Mouse (Mus musculus) neural tube, embryonic 13.5 days (tissue): ENCODE data around the gene Nfatc2. TPM values are rescaled to one million over a fixed set of nuclear protein-coding genes. Genes with fewer than 3 reads are reported as not detected.
A peak's percentile ranks its signal among the peaks of the same experiment; 100 is the strongest.

Source experiments
- ATAC-seq: fragments of 200-750 bp; cut with Nextera tagmentation; 2 replicates; pipeline ENCODE4 v1.8.0; 2017; ENCODE audit warnings: low read depth, mild to moderate bottlenecking, moderate TSS enrichment, moderate library complexity
- H3K27ac ChIP-seq: fragments of 300-500 bp; sonication (generic); replicated peaks from 2 replicates; pipeline ENCODE4 v1.5.1; 2015; ENCODE audit warnings: moderate library complexity, mild to moderate bottlenecking, inconsistent platforms
- H3K27me3 ChIP-seq: fragments of 300-500 bp; sonication (generic); 2 replicates; pipeline ENCODE4 v1.6.1; 2015; ENCODE audit warnings: mild to moderate bottlenecking, inconsistent platforms
- H3K36me3 ChIP-seq: fragments of 300-500 bp; sonication (generic); 2 replicates; pipeline ENCODE4 v1.6.1; 2015; ENCODE audit warnings: mild to moderate bottlenecking, inconsistent platforms
- H3K4me1 ChIP-seq: fragments of 300-500 bp; sonication (generic); replicated peaks from 2 replicates; pipeline ENCODE4 v1.6.1; 2015; ENCODE audit warnings: inconsistent platforms
- H3K4me2 ChIP-seq: fragments of 300-500 bp; sonication (generic); 2 replicates; pipeline ENCODE4 v1.6.1; 2015; ENCODE audit warnings: inconsistent platforms, mild to moderate bottlenecking, moderate library complexity
- H3K4me3 ChIP-seq: fragments of 300-500 bp; sonication (generic); 2 replicates; pipeline ENCODE4 v1.5.1; 2015; ENCODE audit warnings: mild to moderate bottlenecking, inconsistent platforms
- H3K9ac ChIP-seq: fragments of 300-500 bp; sonication (generic); 2 replicates; pipeline ENCODE4 v1.6.1; 2015; ENCODE audit warnings: moderate library complexity, mild to moderate bottlenecking, inconsistent platforms
- H3K9me3 ChIP-seq: fragments of 300-500 bp; sonication (generic); 2 replicates; pipeline ENCODE4 v1.6.1; 2016; ENCODE audit warnings: inconsistent platforms
- WGBS: fragments of 180-500 bp; shearing (Covaris S2); methylation state at CpG from one replicate; pipeline ENCODE4 v1.1.7; 2015; 5-methylcytosine and 5-hydroxymethylcytosine counted together
- polyA plus RNA-seq: library from polyadenylated mRNA; unstranded; fragments of >200 nt; fragmentation: Nextera tagmentation; extraction: Ambion mirVana; gene quantifications from 2 replicates; pipeline ENCODE4 v1.2.1, GENCODE M21; 2015

Nfatc2 gene
- polyA plus RNA-seq, 1 experiment from 2014 or later: 1.7 TPM

- ATAC-seq: no peak
- H3K9me3 ChIP-seq: no peaks in the 10 kb centered on the region
- H3K27me3 ChIP-seq: peaks cover 3% of the 10 kb centered on the region; the same call in 1 of the 2 replicates
- H3K36me3 ChIP-seq: no peaks in the 10 kb centered on the region
- H3K27ac ChIP-seq: no peak overlapping the region
- no peak overlapping the region for H3K9ac ChIP-seq
- peaks cover 15% of the 10 kb centered on the region for H3K4me1 ChIP-seq
- 65% methylated on average over 3 of the region's 3 CpGs for WGBS
- H3K4me2 ChIP-seq: no peak overlapping the region
- H3K4me3 ChIP-seq: no peak overlapping the region
These were observed 58.4 kb downstream of the Nfatc2 start for GRCm38 (mm10) chr2:168543026-168543425.

- WGBS: 83% methylated on average over 7 of the region's 7 CpGs
- H3K27ac ChIP-seq: no peak overlapping the region
These were observed 60.2 kb downstream of the Nfatc2 start for GRCm38 (mm10) chr2:168541223-168541622.

GRCm38 (mm10) chr2:168539594-168540222 is 61.7 kb downstream of the Nfatc2 start:
- Histone ChIP-seq H3K4me3 (no peak overlapping the region), H3K36me3 (no peaks in the 10 kb centered on the region), H3K9me3 (no peaks in the 10 kb centered on the region), H3K4me1 (peaks cover 15% of the 10 kb centered on the region), H3K4me2 (no peak overlapping the region), H3K27me3 (peaks cover 3% of the 10 kb centered on the region; the same call in 1 of the 2 replicates), H3K27ac (no peak overlapping the region), H3K9ac (no peak overlapping the region)
- ATAC-seq: no peak
- WGBS: 68% methylated on average over 15 of the region's 15 CpGs

More at GRCm38 (mm10) chr2:168541223-168541622, 60.2 kb downstream of the Nfatc2 start:
- H3K4me1 ChIP-seq: peaks cover 15% of the 10 kb centered on the region
- no peak overlapping the region for H3K4me2 ChIP-seq
- peaks cover 3% of the 10 kb centered on the region; the same call in 1 of the 2 replicates for H3K27me3 ChIP-seq
- ATAC-seq: no peak
- H3K9me3 ChIP-seq: no peaks in the 10 kb centered on the region
- H3K9ac ChIP-seq: no peak overlapping the region
- no peak overlapping the region for H3K4me3 ChIP-seq
- H3K36me3 ChIP-seq: no peaks in the 10 kb centered on the region

GRCm38 (mm10) chr2:168539026-168539425 is 62.4 kb downstream of the Nfatc2 start:
- no peak for ATAC-seq
- no peak overlapping the region for H3K27ac ChIP-seq
- no peaks in the 10 kb centered on the region for H3K36me3 ChIP-seq
- peaks cover 3% of the 10 kb centered on the region; the same call in 1 of the 2 replicates for H3K27me3 ChIP-seq
- peaks cover 9% of the 10 kb centered on the region for H3K4me1 ChIP-seq
- no peak overlapping the region for H3K4me2 ChIP-seq
- WGBS: 90% methylated on average over 6 of the region's 6 CpGs
- no peaks in the 10 kb centered on the region for H3K9me3 ChIP-seq
- no peak overlapping the region for H3K9ac ChIP-seq
- no peak overlapping the region for H3K4me3 ChIP-seq

GRCm38 (mm10) chr2:168532061-168532833 is 69.2 kb downstream of the Nfatc2 start:
- WGBS: 59% methylated on average over 15 of the region's 15 CpGs
- Histone ChIP-seq H3K36me3 (no peaks in the 10 kb centered on the region), H3K27me3 (0 out of 2 replicates have a peak, but pooled peaks cover 5% of the 10 kb centered on the region), H3K27ac (no peak overlapping the region), H3K4me2 (no peak overlapping the region), H3K4me3 (no peak overlapping the region), H3K9me3 (no peaks in the 10 kb centered on the region), H3K4me1 (peaks cover 5% of the 10 kb centered on the region; the same call in 1 of the 2 replicates), H3K9ac (no peak overlapping the region)
- ATAC-seq: no peak; the same call in 1 of the 2 replicates

- H3K4me3 ChIP-seq: no peak overlapping the region
- peaks cover 22% of the 10 kb centered on the region for H3K4me1 ChIP-seq
- no peaks in the 10 kb centered on the region for H3K36me3 ChIP-seq
- WGBS: 85% methylated on average over 8 of the region's 8 CpGs
- H3K9me3 ChIP-seq: peaks cover 3% of the 10 kb centered on the region; the same call in 1 of the 2 replicates
- no peak overlapping the region for H3K9ac ChIP-seq
- peaks cover 14% of the 10 kb centered on the region; the same call in 1 of the 2 replicates for H3K27me3 ChIP-seq
- no peak for ATAC-seq
- H3K27ac ChIP-seq: no peak overlapping the region
- H3K4me2 ChIP-seq: no peak overlapping the region
These were observed 72.9 kb downstream of the Nfatc2 start for GRCm38 (mm10) chr2:168528551-168528950.

- WGBS: 76% methylated on average over 10 of the region's 10 CpGs
- peaks cover 11% of the 10 kb centered on the region; the same call in 1 of the 2 replicates for H3K27me3 ChIP-seq
- H3K9me3 ChIP-seq: peaks cover 3% of the 10 kb centered on the region; the same call in 1 of the 2 replicates
- no peak overlapping the region for H3K4me3 ChIP-seq
- no peak overlapping the region for H3K27ac ChIP-seq
- H3K4me2 ChIP-seq: no peak overlapping the region
- H3K36me3 ChIP-seq: no peaks in the 10 kb centered on the region
- H3K4me1 ChIP-seq: peaks cover 22% of the 10 kb centered on the region
- no peak for ATAC-seq
- H3K9ac ChIP-seq: no peak overlapping the region
These were observed 74.0 kb downstream of the Nfatc2 start for GRCm38 (mm10) chr2:168527430-168527792.

- 86% methylated on average over 18 of the region's 18 CpGs for WGBS
- no peak overlapping the region for H3K4me2 ChIP-seq
These were observed 74.7 kb downstream of the Nfatc2 start for GRCm38 (mm10) chr2:168526547-168527429.

GRCm38 (mm10) chr2:168525391-168526154 is 75.9 kb downstream of the Nfatc2 start:
- peak overlapping the region; percentile 52 for H3K4me2 ChIP-seq
- peak; percentile 75 for ATAC-seq
- H3K4me1 ChIP-seq: peaks cover 18% of the 10 kb centered on the region
- no peaks in the 10 kb centered on the region for H3K36me3 ChIP-seq
- WGBS: 8% methylated on average over 17 of the region's 17 CpGs
- peak overlapping the region; percentile 31 for H3K9ac ChIP-seq
- H3K27ac ChIP-seq: peak overlapping the region; percentile 56
- peak overlapping the region; percentile 20 for H3K4me3 ChIP-seq
- H3K9me3 ChIP-seq: peaks cover 3% of the 10 kb centered on the region; the same call in 1 of the 2 replicates
- peaks cover 9% of the 10 kb centered on the region; the same call in 1 of the 2 replicates for H3K27me3 ChIP-seq

More at GRCm38 (mm10) chr2:168526547-168527429, 74.7 kb downstream of the Nfatc2 start:
- peaks cover 3% of the 10 kb centered on the region; the same call in 1 of the 2 replicates for H3K9me3 ChIP-seq
- no peak overlapping the region for H3K4me3 ChIP-seq
- ATAC-seq: no peak
- peaks cover 18% of the 10 kb centered on the region for H3K4me1 ChIP-seq
- H3K36me3 ChIP-seq: no peaks in the 10 kb centered on the region
- no peak overlapping the region for H3K9ac ChIP-seq
- H3K27ac ChIP-seq: no peak overlapping the region
- H3K27me3 ChIP-seq: peaks cover 9% of the 10 kb centered on the region; the same call in 1 of the 2 replicates

- Histone ChIP-seq H3K27ac (peak overlapping the region; percentile 56), H3K4me1 (peaks cover 18% of the 10 kb centered on the region), H3K4me2 (peak overlapping the region; percentile 52), H3K36me3 (no peaks in the 10 kb centered on the region), H3K27me3 (peaks cover 9% of the 10 kb centered on the region; the same call in 1 of the 2 replicates), H3K9ac (peak overlapping the region; percentile 31), H3K4me3 (peak overlapping the region; percentile 20), H3K9me3 (peaks cover 3% of the 10 kb centered on the region; the same call in 1 of the 2 replicates)
- WGBS: 2% methylated on average over 13 of the region's 13 CpGs
- peak; percentile 93 for ATAC-seq
These were observed 76.5 kb downstream of the Nfatc2 start for GRCm38 (mm10) chr2:168524905-168525381.

GRCm38 (mm10) chr2:168522247-168522646 is 79.2 kb downstream of the Nfatc2 start:
- Histone ChIP-seq H3K27me3 (peaks cover 9% of the 10 kb centered on the region), H3K9ac (no peak overlapping the region), H3K27ac (no peak overlapping the region), H3K4me1 (peaks cover 18% of the 10 kb centered on the region), H3K9me3 (peaks cover 3% of the 10 kb centered on the region; the same call in 1 of the 2 replicates), H3K36me3 (no peaks in the 10 kb centered on the region), H3K4me2 (no peak overlapping the region), H3K4me3 (no peak overlapping the region)
- ATAC-seq: no peak
- 77% methylated on average over 3 of the region's 3 CpGs for WGBS
